Comparison of ENCODE assay signal across 31 mouse cellular contexts in genomic region chr5:112956841-112957240, GRCm38 (mm10). TPM values are rescaled to one million over a fixed set of nuclear protein-coding genes. Genes with fewer than 3 reads are reported as not detected.
A peak's percentile ranks its signal among the peaks of the same experiment; 100 is the strongest.
DNase-seq lines count a peak whose midpoint lies in the region; ATAC-seq and TF ChIP-seq lines count a peak whose summit lies in the region.
"Had no signal": no experiment of that assay in that cellular context is flagged by ENCODE, and none has a peak within 500 bp of the region (broad histone marks: within the 10 kb centered on the region; RNA-seq: fewer than 3 reads in every experiment).

No protein-coding gene starts in this region.

- no peaks in the 10 kb centered on the region for H3K36me3 ChIP-seq in liver, adult 2 months (ENCODE audit: control insufficient read depth, insufficient read depth, low read length)
- no peaks in the 10 kb centered on the region for H3K36me3 ChIP-seq in liver, embryonic 11.5 days (ENCODE audit: control insufficient read depth, insufficient read depth, low read length)
- H3K36me3 ChIP-seq in heart, embryonic 10.5 days = peaks cover 12% of the 10 kb centered on the region
- H3K36me3 ChIP-seq in heart, embryonic 14.5 days (ENCODE audit: control insufficient read depth, insufficient read depth, low read length) = 0 out of 2 replicates have a peak, but pooled peaks cover 10% of the 10 kb centered on the region
- H3K36me3 ChIP-seq: embryonic facial prominence, embryonic 10.5 days; embryonic facial prominence, embryonic 15.5 days; forebrain, embryonic 12.5 days; hindbrain, embryonic 12.5 days; intestine, embryonic 15.5 days; limb, embryonic 10.5 days; midbrain, embryonic 15.5 days had no signal

- no peak overlapping the region for H3K9ac ChIP-seq in liver, adult 2 months (ENCODE audit: low read depth, low read length)
- no peak overlapping the region for H3K9ac ChIP-seq in liver, embryonic 11.5 days (ENCODE audit: low read depth, low read length)
- no peak overlapping the region for H3K9ac ChIP-seq in heart, embryonic 14.5 days (ENCODE audit: low read length)
- H3K9ac ChIP-seq: embryonic facial prominence, embryonic 15.5 days; forebrain, embryonic 12.5 days; forebrain, postnatal 0 days; hindbrain, embryonic 12.5 days; intestine, embryonic 15.5 days; limb, embryonic 15.5 days; midbrain, embryonic 15.5 days; neural tube, embryonic 15.5 days had no signal

- no peak overlapping the region for H3K4me2 ChIP-seq in liver, embryonic 11.5 days
- peak overlapping the region; percentile 52 for H3K4me2 ChIP-seq in heart, embryonic 14.5 days (ENCODE audit: low read length)
- H3K4me2 ChIP-seq: embryonic facial prominence, embryonic 15.5 days; forebrain, embryonic 12.5 days; hindbrain, embryonic 12.5 days; intestine, embryonic 15.5 days; limb, embryonic 15.5 days; midbrain, embryonic 15.5 days; neural tube, embryonic 15.5 days had no signal

- H3K9me3 ChIP-seq in liver, embryonic 11.5 days (ENCODE audit: control insufficient read depth, low read length) = no peaks in the 10 kb centered on the region
- H3K9me3 ChIP-seq in heart, embryonic 10.5 days = no peaks in the 10 kb centered on the region
- no peaks in the 10 kb centered on the region for H3K9me3 ChIP-seq in heart, embryonic 14.5 days (ENCODE audit: control insufficient read depth, low read length)
- H3K9me3 ChIP-seq: embryonic facial prominence, embryonic 10.5 days; embryonic facial prominence, embryonic 15.5 days; forebrain, embryonic 12.5 days; hindbrain, embryonic 12.5 days; intestine, embryonic 15.5 days; limb, embryonic 10.5 days; limb, embryonic 15.5 days; midbrain, embryonic 15.5 days; neural tube, embryonic 15.5 days had no signal

- H3K27me3 ChIP-seq in liver, adult 2 months (ENCODE audit: control insufficient read depth, insufficient read depth, low read length) = no peaks in the 10 kb centered on the region
- no peaks in the 10 kb centered on the region for H3K27me3 ChIP-seq in liver, embryonic 11.5 days (replicated peaks; ENCODE audit: control insufficient read depth, insufficient read depth, low read length)
- no peaks in the 10 kb centered on the region for H3K27me3 ChIP-seq in heart, embryonic 10.5 days (ENCODE audit: insufficient read depth, poor library complexity, severe bottlenecking)
- no peaks in the 10 kb centered on the region for H3K27me3 ChIP-seq in heart, embryonic 14.5 days (ENCODE audit: control insufficient read depth, insufficient read depth, low read length)
- H3K27me3 ChIP-seq: embryonic facial prominence, embryonic 15.5 days; hindbrain, embryonic 12.5 days; intestine, embryonic 15.5 days; limb, embryonic 15.5 days; midbrain, embryonic 15.5 days; neural tube, embryonic 15.5 days had no signal

- 25% methylated on average over 12 of the region's 12 CpGs for WGBS in liver, adult 2 months
- 76% methylated on average over 12 of the region's 12 CpGs for WGBS in liver, embryonic 11.5 days
- WGBS in heart, embryonic 10.5 days = 57% methylated on average over 12 of the region's 12 CpGs
- 19% methylated on average over 12 of the region's 12 CpGs for WGBS in heart, embryonic 14.5 days

- no peak for TF ChIP-seq POLR2A in liver, adult 2 months (IDR thresholded peaks at IDR 0.05; ENCODE audit: extremely low read depth, insufficient read depth, low read length)

- H3K4me1 ChIP-seq in liver, adult 2 months (ENCODE audit: control insufficient read depth, insufficient read depth, low read length) = peaks cover 14% of the 10 kb centered on the region
- H3K4me1 ChIP-seq in liver, embryonic 11.5 days (replicated peaks; ENCODE audit: control insufficient read depth, insufficient read depth, low read length) = no peaks in the 10 kb centered on the region
- H3K4me1 ChIP-seq in heart, embryonic 10.5 days = peaks cover 50% of the 10 kb centered on the region
- H3K4me1 ChIP-seq in heart, embryonic 14.5 days (ENCODE audit: control insufficient read depth in 2 of 2, insufficient read depth in 2 of 2, low read length in 2 of 2) = peaks cover 6 to 29% of the 10 kb centered on the region in 2 experiments
- H3K4me1 ChIP-seq: neural tube, embryonic 15.5 days had no signal

- peak overlapping the region; percentile 35 for H3K4me3 ChIP-seq in liver, adult 2 months (ENCODE audit: insufficient read depth, low read depth, low read length)
- no peak overlapping the region for H3K4me3 ChIP-seq in liver, embryonic 11.5 days (ENCODE audit: low read depth, low read length)
- no peak overlapping the region for H3K4me3 ChIP-seq in heart, embryonic 10.5 days
- no peak overlapping the region for H3K4me3 ChIP-seq in heart, embryonic 14.5 days (ENCODE audit: control insufficient read depth in 1 of 2, insufficient read depth in 1 of 2, low read depth in 1 of 2, low read length in 2 of 2)
- H3K4me3 ChIP-seq: embryonic facial prominence, embryonic 10.5 days; embryonic facial prominence, embryonic 15.5 days; forebrain, embryonic 12.5 days; hindbrain, embryonic 12.5 days; intestine, embryonic 15.5 days; limb, embryonic 10.5 days; limb, embryonic 15.5 days; midbrain, embryonic 15.5 days; neural tube, embryonic 15.5 days had no signal

- H3K79me2 ChIP-seq in liver, adult 2 months (ENCODE audit: control insufficient read depth, insufficient read depth, low read length) = no peaks in the 10 kb centered on the region

- no peak for TF ChIP-seq CTCF in liver, adult 2 months (IDR thresholded peaks at IDR 0.05; ENCODE audit: low read depth, low read length)

- peak overlapping the region; percentile 39; the same call in 1 of the 2 replicates for H3K27ac ChIP-seq in liver, adult 2 months (replicated peaks; ENCODE audit: insufficient read depth, low read depth, low read length)
- no peak overlapping the region for H3K27ac ChIP-seq in liver, embryonic 11.5 days (ENCODE audit: low read depth, low read length)
- H3K27ac ChIP-seq in heart, embryonic 10.5 days = 0 out of 2 replicates have a peak overlapping the region, but pooled peaks have one; percentile 42
- H3K27ac ChIP-seq in heart, embryonic 14.5 days (replicated peaks in 1 of 2; ENCODE audit: control insufficient read depth in 1 of 2, insufficient read depth in 1 of 2, low read depth in 2 of 2, low read length in 2 of 2) = peak overlapping the region; percentile 29 to 30; a peak in 1 of 4 replicates
- H3K27ac ChIP-seq: embryonic facial prominence, embryonic 10.5 days; embryonic facial prominence, embryonic 15.5 days; forebrain, embryonic 12.5 days; hindbrain, embryonic 12.5 days; hindbrain, postnatal 0 days; intestine, embryonic 15.5 days; kidney, postnatal 0 days; limb, embryonic 10.5 days; limb, embryonic 15.5 days; macrophage; midbrain, embryonic 15.5 days; neural tube, embryonic 15.5 days had no signal

- DNase-seq in liver, adult 2 months (ENCODE audit: extremely low read depth, low read depth, low spot score) = peak; percentile 65
- DNase-seq in liver, embryonic 11.5 days (ENCODE audit: low spot score) = no peak
- no peak for DNase-seq in heart, embryonic 10.5 days (ENCODE audit: low spot score)
- DNase-seq in heart, postnatal 4 days = peak; percentile 56
- no peak for DNase-seq in adrenal gland, adult 18-20 months (ENCODE audit: low spot score in 2 of 2)
- DNase-seq: adrenal gland, adult 2 months; B cell, adult 2 months; cerebellum, adult 2 months; cerebellum, postnatal 25 days; forebrain, postnatal 0 days; gastrocnemius, postnatal 10 days; kidney, adult 2 months; lung, adult 2 months; lung, postnatal 10 days; right cerebral cortex, adult 18-20 months; spleen, adult 18-20 months; thymus, postnatal 25 days had no signal

- no peak for ATAC-seq in liver, embryonic 11.5 days (replicated peaks; ENCODE audit: low FRiP score)
- ATAC-seq in heart, embryonic 14.5 days (ENCODE audit: insufficient number of reproducible peaks, insufficient read depth, low FRiP score, low read depth) = no peak
- no peak for ATAC-seq in megakaryocyte progenitor cell, adult 5-6 weeks (replicated peaks; ENCODE audit: poor library complexity)
- ATAC-seq: forebrain, postnatal 0 days; hindbrain, postnatal 0 days; intestine, embryonic 15.5 days; midbrain, embryonic 15.5 days had no signal

RNA-seq across cellular contexts. Expression of gene Grk3, which starts 58.8 kb away (rescaled TPM):
- total RNA-seq in liver, adult 2 months (2014; rRNA removed) = 4.0 and 4.1 TPM in 2 replicates
- polyA plus RNA-seq in liver, adult 2 months (2012; rRNA removed) = 0.93 and 2.3 TPM in 2 replicates
- polyA plus RNA-seq in liver, embryonic 11.5 days (2014; fragmentation: Nextera tagmentation; extraction: Ambion mirVana) = 3.8 and 4.2 TPM in 2 replicates
- polyA plus RNA-seq in heart, embryonic 10.5 days (2016; fragmentation: Nextera tagmentation; extraction: Ambion mirVana) = 10.6 and 13.3 TPM in 2 replicates
- 13.3 and 17.7 TPM in 2 replicates for polyA plus RNA-seq in heart, embryonic 14.5 days (2014; fragmentation: Nextera tagmentation; extraction: Ambion mirVana)
- total RNA-seq in heart, postnatal 4 days (2021) = 10 to 100 TPM; 16.9 to 19.8 TPM
- 17.0 and 18.6 TPM in 2 replicates for total RNA-seq in megakaryocyte progenitor cell, adult 5-6 weeks (2015)
- 18.7 and 21.8 TPM in 2 replicates for total RNA-seq in megakaryocyte progenitor cell, adult 5-6 weeks (2017)
- 10 to 100 TPM; 20.4 to 29.2 TPM for total RNA-seq in adrenal gland, adult 18-20 months (2021)

Comparison
In these comparisons a context has a peak if more than half of its experiments do, and no peak if none do; other contexts are left out.
1. DNase-seq: peak in liver, adult 2 months (single experiment) and heart, postnatal 4 days (single experiment); none in liver, embryonic 11.5 days (single experiment), heart, embryonic 10.5 days (single experiment) and adrenal gland, adult 18-20 months (0 of 2).